Mouse (Mus musculus): ENCODE results near the gene Med6. TPM values are rescaled to one million over a fixed set of nuclear protein-coding genes. Genes with fewer than 3 reads are reported as not detected.

Gene Med6
- polyA plus RNA-seq, 1 experiment from 2014 or later, result 51.4 TPM

- no peaks in the 10 kb centered on the region for H3K9me3 ChIP-seq (ENCODE audit: control insufficient read depth, low read length)
- no peak overlapping the region for H3K4me2 ChIP-seq (ENCODE audit: low read length)
- no peaks in the 10 kb centered on the region for H3K36me3 ChIP-seq (ENCODE audit: control insufficient read depth, insufficient read depth)
- H3K27ac ChIP-seq (ENCODE audit: low read length), result no peak overlapping the region
- no peaks in the 10 kb centered on the region for H3K27me3 ChIP-seq (replicated peaks; ENCODE audit: control insufficient read depth, insufficient read depth, low read length)
- H3K4me1 ChIP-seq (replicated peaks; ENCODE audit: control insufficient read depth, insufficient read depth, low read length), result peaks cover 15% of the 10 kb centered on the region
- no peak overlapping the region for H3K4me3 ChIP-seq (replicated peaks; ENCODE audit: low read length)
- 72% methylated on average over 6 of the region's 6 CpGs for WGBS
- no peak for ATAC-seq
- H3K9ac ChIP-seq (replicated peaks; ENCODE audit: low read depth, low read length), result no peak overlapping the region
These were observed 32.6 kb upstream of the Med6 start for GRCm38 (mm10) chr12:81627426-81627825.

- Histone ChIP-seq H3K9me3 (ENCODE audit: control insufficient read depth, low read length) (no peaks in the 10 kb centered on the region), H3K9ac (replicated peaks; ENCODE audit: low read depth, low read length) (no peak overlapping the region), H3K4me3 (replicated peaks; ENCODE audit: low read length) (no peak overlapping the region), H3K4me2 (ENCODE audit: low read length) (no peak overlapping the region), H3K36me3 (ENCODE audit: control insufficient read depth, insufficient read depth) (no peaks in the 10 kb centered on the region), H3K27me3 (replicated peaks; ENCODE audit: control insufficient read depth, insufficient read depth, low read length) (no peaks in the 10 kb centered on the region), H3K27ac (ENCODE audit: low read length) (no peak overlapping the region), H3K4me1 (replicated peaks; ENCODE audit: control insufficient read depth, insufficient read depth, low read length) (peaks cover 8% of the 10 kb centered on the region; the same call in 1 of the 2 replicates)
- 55% methylated on average over 12 of the region's 12 CpGs for WGBS
- ATAC-seq, result peak; percentile 62; the same call in 1 of the 2 replicates
These were observed 31.5 kb upstream of the Med6 start for GRCm38 (mm10) chr12:81626226-81626861.

DNA sequence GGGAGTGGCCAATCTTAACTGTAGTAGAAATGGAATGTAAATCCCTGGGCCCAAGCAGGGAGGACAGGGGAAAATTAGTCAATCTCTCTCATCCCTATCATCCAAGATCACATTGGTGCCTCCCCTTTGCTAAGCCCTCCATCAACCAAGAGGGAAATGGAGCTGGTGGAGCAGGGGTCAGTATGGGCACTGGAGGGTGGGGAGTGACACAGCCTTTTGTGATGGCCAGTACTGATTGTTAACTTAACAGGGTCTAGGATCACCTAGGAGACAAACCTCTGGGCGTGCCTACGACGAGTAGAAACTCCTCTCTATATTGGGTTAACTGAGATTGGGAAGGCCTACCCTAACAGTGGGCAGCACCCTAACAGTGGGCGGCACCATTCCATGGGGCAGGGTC is 28.6 kb upstream of the Med6 start:
- H3K9me3 ChIP-seq (ENCODE audit: control insufficient read depth, low read length), result no peaks in the 10 kb centered on the region
- 0 out of 2 replicates have a peak, but pooled peaks cover 3% of the 10 kb centered on the region for H3K4me1 ChIP-seq (replicated peaks; ENCODE audit: control insufficient read depth, insufficient read depth, low read length)
- WGBS, result 78% methylated on average over 4 of the region's 4 CpGs
- no peak for ATAC-seq
- no peak overlapping the region for H3K4me3 ChIP-seq (replicated peaks; ENCODE audit: low read length)
- no peaks in the 10 kb centered on the region for H3K27me3 ChIP-seq (replicated peaks; ENCODE audit: control insufficient read depth, insufficient read depth, low read length)
- H3K27ac ChIP-seq (ENCODE audit: low read length), result no peak overlapping the region
- H3K9ac ChIP-seq (replicated peaks; ENCODE audit: low read depth, low read length), result no peak overlapping the region
- H3K36me3 ChIP-seq (ENCODE audit: control insufficient read depth, insufficient read depth), result no peaks in the 10 kb centered on the region
- no peak overlapping the region for H3K4me2 ChIP-seq (ENCODE audit: low read length)

GRCm38 (mm10) chr12:81619302-81619701 is 24.5 kb upstream of the Med6 start:
- no peaks in the 10 kb centered on the region for H3K9me3 ChIP-seq (ENCODE audit: control insufficient read depth, low read length)
- H3K27me3 ChIP-seq (replicated peaks; ENCODE audit: control insufficient read depth, insufficient read depth, low read length), result no peaks in the 10 kb centered on the region
- H3K36me3 ChIP-seq (ENCODE audit: control insufficient read depth, insufficient read depth), result no peaks in the 10 kb centered on the region
- H3K9ac ChIP-seq (replicated peaks; ENCODE audit: low read depth, low read length), result no peak overlapping the region
- no peak overlapping the region for H3K4me2 ChIP-seq (ENCODE audit: low read length)
- no peak overlapping the region for H3K27ac ChIP-seq (ENCODE audit: low read length)
- 16% methylated on average over 5 of the region's 5 CpGs for WGBS
- ATAC-seq, result no peak
- no peak overlapping the region for H3K4me3 ChIP-seq (replicated peaks; ENCODE audit: low read length)
- H3K4me1 ChIP-seq (replicated peaks; ENCODE audit: control insufficient read depth, insufficient read depth, low read length), result no peaks in the 10 kb centered on the region

DNA sequence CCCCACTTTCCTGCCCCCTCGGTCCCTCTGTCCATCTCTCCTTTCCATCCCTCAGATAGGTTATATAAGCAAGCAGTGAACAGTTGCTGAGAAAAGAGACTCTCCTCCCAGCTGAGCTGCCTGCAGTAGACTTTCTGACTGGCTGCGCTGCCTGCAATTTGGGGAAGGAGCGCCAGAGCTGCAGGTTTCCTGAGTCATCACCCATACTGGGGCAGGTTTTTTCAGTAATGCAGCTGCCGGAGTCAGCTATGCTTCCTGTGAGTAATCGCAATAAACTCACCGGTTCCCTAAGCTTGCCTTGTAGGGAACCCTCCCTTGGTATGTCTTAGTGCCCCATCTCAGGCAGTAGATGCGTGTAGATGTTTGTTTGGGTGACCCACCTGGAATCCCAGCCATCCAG is 22.2 kb upstream of the Med6 start:
- H3K36me3 ChIP-seq (ENCODE audit: control insufficient read depth, insufficient read depth), result no peaks in the 10 kb centered on the region
- no peaks in the 10 kb centered on the region for H3K4me1 ChIP-seq (replicated peaks; ENCODE audit: control insufficient read depth, insufficient read depth, low read length)
- H3K27ac ChIP-seq (ENCODE audit: low read length), result no peak overlapping the region
- ATAC-seq, result no peak
- no peak overlapping the region for H3K9ac ChIP-seq (replicated peaks; ENCODE audit: low read depth, low read length)
- no peaks in the 10 kb centered on the region for H3K9me3 ChIP-seq (ENCODE audit: control insufficient read depth, low read length)
- H3K4me3 ChIP-seq (replicated peaks; ENCODE audit: low read length), result no peak overlapping the region
- H3K4me2 ChIP-seq (ENCODE audit: low read length), result no peak overlapping the region
- no peaks in the 10 kb centered on the region for H3K27me3 ChIP-seq (replicated peaks; ENCODE audit: control insufficient read depth, insufficient read depth, low read length)
- WGBS, result 87% methylated on average over 7 of the region's 7 CpGs

GRCm38 (mm10) chr12:81615807-81616206 is 21.0 kb upstream of the Med6 start:
- Histone ChIP-seq H3K9ac (replicated peaks; ENCODE audit: low read depth, low read length) (no peak overlapping the region), H3K4me3 (replicated peaks; ENCODE audit: low read length) (no peak overlapping the region), H3K4me1 (replicated peaks; ENCODE audit: control insufficient read depth, insufficient read depth, low read length) (no peaks in the 10 kb centered on the region), H3K4me2 (ENCODE audit: low read length) (no peak overlapping the region), H3K36me3 (ENCODE audit: control insufficient read depth, insufficient read depth) (no peaks in the 10 kb centered on the region), H3K9me3 (ENCODE audit: control insufficient read depth, low read length) (no peaks in the 10 kb centered on the region), H3K27me3 (replicated peaks; ENCODE audit: control insufficient read depth, insufficient read depth, low read length) (no peaks in the 10 kb centered on the region), H3K27ac (ENCODE audit: low read length) (no peak overlapping the region)
- no peak for ATAC-seq
- 89% methylated on average over 6 of the region's 6 CpGs for WGBS

GRCm38 (mm10) chr12:81609445-81609844 is 14.6 kb upstream of the Med6 start:
- Histone ChIP-seq H3K4me3 (replicated peaks; ENCODE audit: low read length) (no peak overlapping the region), H3K27me3 (replicated peaks; ENCODE audit: control insufficient read depth, insufficient read depth, low read length) (no peaks in the 10 kb centered on the region), H3K9ac (replicated peaks; ENCODE audit: low read depth, low read length) (no peak overlapping the region), H3K9me3 (ENCODE audit: control insufficient read depth, low read length) (no peaks in the 10 kb centered on the region), H3K36me3 (ENCODE audit: control insufficient read depth, insufficient read depth) (no peaks in the 10 kb centered on the region), H3K4me1 (replicated peaks; ENCODE audit: control insufficient read depth, insufficient read depth, low read length) (no peaks in the 10 kb centered on the region), H3K4me2 (ENCODE audit: low read length) (no peak overlapping the region), H3K27ac (ENCODE audit: low read length) (no peak overlapping the region)
- no peak for ATAC-seq

- WGBS, result 51% methylated on average over 5 of the region's 5 CpGs
- Histone ChIP-seq H3K27me3 (replicated peaks; ENCODE audit: control insufficient read depth, insufficient read depth, low read length) (peaks cover under 1% of the 10 kb centered on the region; the same call in 1 of the 2 replicates), H3K9me3 (ENCODE audit: control insufficient read depth, low read length) (no peaks in the 10 kb centered on the region), H3K36me3 (ENCODE audit: control insufficient read depth, insufficient read depth) (no peaks in the 10 kb centered on the region), H3K27ac (ENCODE audit: low read length) (no peak overlapping the region), H3K4me2 (ENCODE audit: low read length) (no peak overlapping the region), H3K4me3 (replicated peaks; ENCODE audit: low read length) (no peak overlapping the region), H3K9ac (replicated peaks; ENCODE audit: low read depth, low read length) (no peak overlapping the region), H3K4me1 (replicated peaks; ENCODE audit: control insufficient read depth, insufficient read depth, low read length) (no peaks in the 10 kb centered on the region)
- ATAC-seq, result no peak
These were observed 10.4 kb upstream of the Med6 start for GRCm38 (mm10) chr12:81604995-81605784.

- no peak overlapping the region for H3K9ac ChIP-seq (replicated peaks; ENCODE audit: low read depth, low read length)
- H3K36me3 ChIP-seq (ENCODE audit: control insufficient read depth, insufficient read depth), result no peaks in the 10 kb centered on the region
- no peak overlapping the region for H3K27ac ChIP-seq (ENCODE audit: low read length)
- no peak for ATAC-seq
- no peak overlapping the region for H3K4me3 ChIP-seq (replicated peaks; ENCODE audit: low read length)
- H3K4me2 ChIP-seq (ENCODE audit: low read length), result no peak overlapping the region
- H3K9me3 ChIP-seq (ENCODE audit: control insufficient read depth, low read length), result no peaks in the 10 kb centered on the region
- 79% methylated on average over 8 of the region's 8 CpGs for WGBS
- peaks cover 4% of the 10 kb centered on the region for H3K4me1 ChIP-seq (replicated peaks; ENCODE audit: control insufficient read depth, insufficient read depth, low read length)
- H3K27me3 ChIP-seq (replicated peaks; ENCODE audit: control insufficient read depth, insufficient read depth, low read length), result peaks cover 2% of the 10 kb centered on the region; the same call in 1 of the 2 replicates
These were observed 1.9 kb upstream of the Med6 start for GRCm38 (mm10) chr12:81596547-81597262.
